9 mouse cellular contexts compared by ENCODE assay signal in genomic region chr6:34948461-34948860, GRCm38 (mm10). TPM values are rescaled to one million over a fixed set of nuclear protein-coding genes. Genes with fewer than 3 reads are reported as not detected.
DNase-seq lines count a peak whose midpoint lies in the region; ATAC-seq and TF ChIP-seq lines count a peak whose summit lies in the region.
"Had no signal": no experiment of that assay in that cellular context is flagged by ENCODE, and none has a peak within 500 bp of the region (broad histone marks: within the 10 kb centered on the region; RNA-seq: fewer than 3 reads in every experiment).

No protein-coding gene starts in this region.

- H3K27me3 ChIP-seq in kidney, embryonic 14.5 days (ENCODE audit: control insufficient read depth, insufficient read depth, low read length) = no peaks in the 10 kb centered on the region
- H3K27me3 ChIP-seq in E14TG2a.4 (ENCODE audit: insufficient read depth, low read length) = peaks cover 74% of the 10 kb centered on the region
- H3K27me3 ChIP-seq in embryonic facial prominence, embryonic 10.5 days (replicated peaks; ENCODE audit: low read depth, poor library complexity, severe bottlenecking) = peaks cover 24% of the 10 kb centered on the region; the same call in 1 of the 2 replicates
- H3K27me3 ChIP-seq in limb, embryonic 11.5 days (ENCODE audit: control insufficient read depth, insufficient read depth, low read length) = peaks cover 4% of the 10 kb centered on the region

- no peak overlapping the region for H3K4me3 ChIP-seq in kidney, embryonic 14.5 days (ENCODE audit: low read length)
- H3K4me3 ChIP-seq in E14TG2a.4 (replicated peaks; ENCODE audit: low read length) = peak overlapping the region; percentile 65
- peak overlapping the region; percentile 45 for H3K4me3 ChIP-seq in embryonic facial prominence, embryonic 10.5 days
- no peak overlapping the region for H3K4me3 ChIP-seq in limb, embryonic 11.5 days (ENCODE audit: low read depth, low read length)

- WGBS in kidney, embryonic 14.5 days = 19% methylated on average over 11 of the region's 11 CpGs
- WGBS in embryonic facial prominence, embryonic 10.5 days = 19% methylated on average over 11 of the region's 11 CpGs
- 25% methylated on average over 11 of the region's 11 CpGs for WGBS in limb, embryonic 11.5 days

- 0 out of 2 replicates have a peak, but pooled peaks cover 3% of the 10 kb centered on the region for H3K9me3 ChIP-seq in kidney, embryonic 14.5 days (ENCODE audit: control insufficient read depth, low read length)
- no peaks in the 10 kb centered on the region for H3K9me3 ChIP-seq in E14TG2a.4 (ENCODE audit: low read length)
- H3K9me3 ChIP-seq in embryonic facial prominence, embryonic 10.5 days = no peaks in the 10 kb centered on the region
- H3K9me3 ChIP-seq in limb, embryonic 11.5 days (ENCODE audit: control insufficient read depth, low read length) = no peaks in the 10 kb centered on the region; the same call in 1 of the 2 replicates

- no peaks in the 10 kb centered on the region for H3K4me1 ChIP-seq in kidney, embryonic 14.5 days (ENCODE audit: control insufficient read depth, insufficient read depth, low read length)
- H3K4me1 ChIP-seq in E14TG2a.4 (replicated peaks; ENCODE audit: low read depth, low read length) = peaks cover 30% of the 10 kb centered on the region
- peaks cover 18% of the 10 kb centered on the region for H3K4me1 ChIP-seq in embryonic facial prominence, embryonic 10.5 days
- H3K4me1 ChIP-seq in limb, embryonic 11.5 days (ENCODE audit: control insufficient read depth, insufficient read depth, low read length) = no peaks in the 10 kb centered on the region

- H3K9ac ChIP-seq in kidney, embryonic 14.5 days (ENCODE audit: low read depth, low read length) = no peak overlapping the region
- H3K9ac ChIP-seq in limb, embryonic 11.5 days (ENCODE audit: low read length) = no peak overlapping the region

- ATAC-seq in kidney, embryonic 14.5 days (ENCODE audit: low FRiP score, low TSS enrichment) = no peak
- no peak for ATAC-seq in limb, embryonic 11.5 days (ENCODE audit: insufficient number of reproducible peaks, low FRiP score, low TSS enrichment, low read depth)
- no peak for ATAC-seq in monocyte, adult 5-6 weeks (replicated peaks; ENCODE audit: insufficient number of reproducible peaks, low FRiP score, low TSS enrichment, poor library complexity, severe bottlenecking)
- no peak for ATAC-seq in erythroblast, adult 5-6 weeks (replicated peaks; ENCODE audit: low FRiP score, poor library complexity, severe bottlenecking)

- no peak for DNase-seq in kidney, postnatal 10 days
- no peak for DNase-seq in embryonic facial prominence, embryonic 10.5 days (ENCODE audit: low spot score)
- DNase-seq in limb, embryonic 11.5 days (ENCODE audit: low spot score) = no peak
- DNase-seq in urinary bladder, postnatal 25 days (ENCODE audit: low spot score) = no peak

- H3K4me2 ChIP-seq in kidney, embryonic 14.5 days (replicated peaks; ENCODE audit: low read depth, low read length) = peak overlapping the region; percentile 35
- H3K4me2 ChIP-seq in limb, embryonic 11.5 days (ENCODE audit: low read depth, severe bottlenecking) = peak overlapping the region; percentile 28; the same call in 1 of the 2 replicates

- H3K36me3 ChIP-seq in kidney, embryonic 14.5 days (ENCODE audit: control insufficient read depth, insufficient read depth, low read length) = no peaks in the 10 kb centered on the region
- no peaks in the 10 kb centered on the region for H3K36me3 ChIP-seq in E14TG2a.4 (ENCODE audit: insufficient read depth, low read length)
- no peaks in the 10 kb centered on the region for H3K36me3 ChIP-seq in embryonic facial prominence, embryonic 10.5 days (replicated peaks)
- no peaks in the 10 kb centered on the region for H3K36me3 ChIP-seq in limb, embryonic 11.5 days (ENCODE audit: control insufficient read depth, insufficient read depth, low read length)

- no peak for TF ChIP-seq CTCF in E14TG2a.4 (conservative IDR thresholded peaks at IDR 0.05; ENCODE audit: low read length)

- no peak overlapping the region for H3K27ac ChIP-seq in kidney, embryonic 14.5 days (ENCODE audit: low read depth, low read length)
- H3K27ac ChIP-seq in embryonic facial prominence, embryonic 10.5 days (replicated peaks) = 0 out of 2 replicates have a peak overlapping the region, but pooled peaks have one; percentile 15
- no peak overlapping the region for H3K27ac ChIP-seq in limb, embryonic 11.5 days (replicated peaks; ENCODE audit: low read depth, low read length)

RNA-seq across cellular contexts. Expression of gene Stra8, which starts 28.5 kb away (rescaled TPM):
- not detected in 2 replicates for polyA plus RNA-seq in kidney, embryonic 14.5 days (2014; fragmentation: Nextera tagmentation; extraction: Ambion mirVana)
- polyA plus RNA-seq in embryonic facial prominence, embryonic 10.5 days (2016; fragmentation: Nextera tagmentation; extraction: Ambion mirVana) = 0.12 TPM in 1 of 2 replicates, not detected in the other
- not detected in 2 replicates for polyA plus RNA-seq in limb, embryonic 11.5 days (2014; fragmentation: Nextera tagmentation; extraction: Ambion mirVana)
- not detected in 3 replicates for total RNA-seq in monocyte, adult 5-6 weeks (2017)
- not detected in 2 replicates for total RNA-seq in erythroblast, adult 5-6 weeks (2015; ENCODE audit: low replicate concordance)
- total RNA-seq in erythroblast, adult 5-6 weeks (2017; ENCODE audit: low replicate concordance) = not detected in 2 replicates
- total RNA-seq: neutrophil, adult 5-6 weeks had no signal

RNA-seq across cellular contexts. Expression of gene Wdr91, which starts 37.8 kb away (rescaled TPM):
- polyA plus RNA-seq in kidney, embryonic 14.5 days (2014; fragmentation: Nextera tagmentation; extraction: Ambion mirVana) = 7.3 and 11.0 TPM in 2 replicates
- 11.9 and 13.2 TPM in 2 replicates for polyA plus RNA-seq in embryonic facial prominence, embryonic 10.5 days (2016; fragmentation: Nextera tagmentation; extraction: Ambion mirVana)
- polyA plus RNA-seq in limb, embryonic 11.5 days (2014; fragmentation: Nextera tagmentation; extraction: Ambion mirVana) = 10.3 and 10.9 TPM in 2 replicates
- total RNA-seq in monocyte, adult 5-6 weeks (2017) = 14.8 to 23.2 TPM (median 20.6 TPM) in 3 replicates
- 35.7 and 37.4 TPM in 2 replicates for total RNA-seq in erythroblast, adult 5-6 weeks (2015; ENCODE audit: low replicate concordance)
- total RNA-seq in erythroblast, adult 5-6 weeks (2017; ENCODE audit: low replicate concordance) = 53.2 and 72.1 TPM in 2 replicates

RNA-seq across cellular contexts. Expression of gene Slc23a4, which starts 39.7 kb away (rescaled TPM):
- polyA plus RNA-seq in kidney, embryonic 14.5 days (2014; fragmentation: Nextera tagmentation; extraction: Ambion mirVana) = 0.44 and 0.61 TPM in 2 replicates
- polyA plus RNA-seq in embryonic facial prominence, embryonic 10.5 days (2016; fragmentation: Nextera tagmentation; extraction: Ambion mirVana) = 0.20 and 0.55 TPM in 2 replicates
- 0.52 TPM in 2 replicates for polyA plus RNA-seq in limb, embryonic 11.5 days (2014; fragmentation: Nextera tagmentation; extraction: Ambion mirVana)
- total RNA-seq in monocyte, adult 5-6 weeks (2017) = 0.49 TPM in 1 of 3 replicates, not detected in the others
- total RNA-seq in erythroblast, adult 5-6 weeks (2015; ENCODE audit: low replicate concordance) = not detected in 2 replicates
- 0.26 TPM in 1 of 2 replicates, not detected in the other for total RNA-seq in erythroblast, adult 5-6 weeks (2017; ENCODE audit: low replicate concordance)

Comparison
In these comparisons a context has a peak if more than half of its experiments do, and no peak if none do; other contexts are left out.
1. H3K4me3 ChIP-seq: peak in E14TG2a.4 (single experiment) and embryonic facial prominence, embryonic 10.5 days (single experiment); none in kidney, embryonic 14.5 days (single experiment) and limb, embryonic 11.5 days (single experiment).